Mouse (Mus musculus): ENCODE results near the gene 5530401A14Rik. TPM values are rescaled to one million over a fixed set of nuclear protein-coding genes. Genes with fewer than 3 reads are reported as not detected.

5530401A14Rik gene
- polyA plus RNA-seq, 2 experiments = not detected

- H3K9me3 ChIP-seq (ENCODE audit: control insufficient read depth, low read length) = no peaks in the 10 kb centered on the region
- 39% methylated on average over 9 of the region's 9 CpGs for WGBS (ENCODE audit: insufficient replicate concordance)
- no peaks in the 10 kb centered on the region for H3K36me3 ChIP-seq (replicated peaks; ENCODE audit: control insufficient read depth, insufficient read depth, low read depth)
- TF ChIP-seq EP300 (IDR thresholded peaks at IDR 0.05; ENCODE audit: low read depth) = no peak
- TF ChIP-seq CTCF (IDR thresholded peaks at IDR 0.05; ENCODE audit: low read depth) = no peak
- H3K4me1 ChIP-seq (replicated peaks; ENCODE audit: control insufficient read depth in 2 of 2, insufficient read depth in 2 of 2, low read length in 1 of 2) = no peaks in the 10 kb centered on the region
- DNase-seq (ENCODE audit: low read depth in 3 of 3, low spot score in 3 of 3) (no peak), ATAC-seq (ENCODE audit: insufficient read depth) (no peak)
- no peak overlapping the region for H3K9ac ChIP-seq (replicated peaks)
- no peak overlapping the region for H3K4me3 ChIP-seq (ENCODE audit: insufficient read depth in 1 of 2, low read depth in 2 of 2, low read length in 2 of 2)
- H3K27me3 ChIP-seq (ENCODE audit: control insufficient read depth, insufficient read depth, low read length) = no peaks in the 10 kb centered on the region
- no peak overlapping the region for H3K27ac ChIP-seq
- H3K4me2 ChIP-seq (ENCODE audit: low read depth) = no peak overlapping the region
These were observed 11.2 kb downstream of the 5530401A14Rik start for GRCm38 (mm10) chr11:81871506-81872213.

DNA sequence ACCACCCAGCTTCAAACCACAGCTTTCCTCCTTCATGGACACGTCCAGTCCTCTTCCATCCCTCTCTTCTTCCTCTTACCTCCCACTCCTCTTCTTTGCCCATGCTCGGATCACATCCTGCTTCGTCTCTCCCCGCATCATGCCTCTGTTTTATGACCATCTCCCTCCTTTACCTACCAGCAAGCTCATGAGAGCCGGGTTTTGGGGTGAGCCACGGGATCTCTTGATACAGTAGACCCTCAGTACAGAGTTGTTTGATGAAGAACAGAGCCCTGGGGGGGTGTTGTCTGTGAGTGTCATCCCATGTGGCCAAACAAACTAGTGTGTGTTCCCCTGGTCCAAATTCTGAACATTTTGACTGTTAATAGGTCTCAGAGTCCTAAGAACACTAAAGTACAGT is 36.0 kb downstream of the 5530401A14Rik start:
- Histone ChIP-seq H3K4me1 (replicated peaks; ENCODE audit: control insufficient read depth in 2 of 2, insufficient read depth in 2 of 2, low read length in 1 of 2) (no peaks in the 10 kb centered on the region), H3K4me2 (ENCODE audit: low read depth) (no peak overlapping the region), H3K27me3 (ENCODE audit: control insufficient read depth, insufficient read depth, low read length) (no peaks in the 10 kb centered on the region), H3K9me3 (ENCODE audit: control insufficient read depth, low read length) (no peaks in the 10 kb centered on the region), H3K27ac (no peak overlapping the region), H3K9ac (replicated peaks) (no peak overlapping the region), H3K36me3 (replicated peaks; ENCODE audit: control insufficient read depth, insufficient read depth, low read depth) (no peaks in the 10 kb centered on the region), H3K4me3 (ENCODE audit: insufficient read depth in 1 of 2, low read depth in 2 of 2, low read length in 2 of 2) (no peak overlapping the region)
- TF ChIP-seq CTCF (IDR thresholded peaks at IDR 0.05; ENCODE audit: low read depth) (no peak), EP300 (IDR thresholded peaks at IDR 0.05; ENCODE audit: low read depth) (no peak)
- 60% methylated on average over 6 of the region's 6 CpGs for WGBS (ENCODE audit: insufficient replicate concordance)
- ATAC-seq (ENCODE audit: insufficient read depth) (no peak), DNase-seq (ENCODE audit: low read depth in 3 of 3, low spot score in 3 of 3) (no peak)

DNA sequence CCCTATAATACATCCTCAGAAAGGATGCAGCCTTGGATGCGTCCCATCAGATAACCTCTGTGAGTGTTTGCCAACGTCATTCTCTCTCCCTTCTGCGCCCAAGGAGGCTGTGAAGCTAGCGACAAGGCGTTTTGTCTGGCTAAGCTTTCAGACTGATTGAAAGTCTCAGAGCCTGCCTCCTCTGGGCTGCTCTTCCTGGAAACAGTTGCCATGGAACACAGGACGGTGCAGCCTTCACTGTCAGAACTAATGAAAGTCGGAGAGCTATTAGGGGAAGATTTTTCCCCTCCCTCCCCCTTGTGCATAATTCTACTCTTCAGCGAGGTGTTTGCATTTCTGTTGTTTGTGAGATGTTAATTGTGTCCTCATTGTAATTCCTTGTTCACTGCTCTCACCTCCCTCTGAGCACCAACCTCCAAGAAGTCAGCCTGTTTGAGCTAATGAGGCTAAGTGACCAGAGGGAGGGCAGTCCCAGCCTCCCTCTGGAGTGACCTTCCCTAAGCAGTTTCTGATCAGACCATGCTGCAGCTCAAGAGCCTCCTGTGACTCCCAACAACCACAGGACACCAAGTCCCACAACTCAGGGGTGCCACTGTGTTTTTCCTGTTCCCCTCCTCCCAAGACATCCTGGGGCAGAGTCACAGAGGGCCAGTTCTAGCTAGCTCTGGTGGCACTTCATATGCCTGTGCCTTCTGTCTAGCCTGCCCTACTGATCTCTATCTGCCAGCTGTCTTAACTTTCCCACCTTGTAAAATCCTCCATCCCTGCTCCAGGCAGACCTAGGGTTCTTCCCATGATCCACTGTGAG is 37.3 kb downstream of the 5530401A14Rik start:
- Histone ChIP-seq H3K9ac (replicated peaks) (no peak overlapping the region), H3K4me3 (ENCODE audit: insufficient read depth in 1 of 2, low read depth in 2 of 2, low read length in 2 of 2) (no peak overlapping the region), H3K9me3 (ENCODE audit: control insufficient read depth, low read length) (no peaks in the 10 kb centered on the region), H3K36me3 (replicated peaks; ENCODE audit: control insufficient read depth, insufficient read depth, low read depth) (no peaks in the 10 kb centered on the region), H3K27ac (no peak overlapping the region), H3K27me3 (ENCODE audit: control insufficient read depth, insufficient read depth, low read length) (no peaks in the 10 kb centered on the region), H3K4me1 (replicated peaks; ENCODE audit: control insufficient read depth in 2 of 2, insufficient read depth in 2 of 2, low read length in 1 of 2) (no peaks in the 10 kb centered on the region), H3K4me2 (ENCODE audit: low read depth) (no peak overlapping the region)
- WGBS (ENCODE audit: insufficient replicate concordance) = 12% methylated on average over 8 of the region's 8 CpGs
- no peak for DNase-seq (ENCODE audit: low read depth in 3 of 3, low spot score in 3 of 3)
- TF ChIP-seq CTCF (IDR thresholded peaks at IDR 0.05; ENCODE audit: low read depth) = no peak
- no peak for TF ChIP-seq EP300 (IDR thresholded peaks at IDR 0.05; ENCODE audit: low read depth)
- no peak for ATAC-seq (ENCODE audit: insufficient read depth)

DNA sequence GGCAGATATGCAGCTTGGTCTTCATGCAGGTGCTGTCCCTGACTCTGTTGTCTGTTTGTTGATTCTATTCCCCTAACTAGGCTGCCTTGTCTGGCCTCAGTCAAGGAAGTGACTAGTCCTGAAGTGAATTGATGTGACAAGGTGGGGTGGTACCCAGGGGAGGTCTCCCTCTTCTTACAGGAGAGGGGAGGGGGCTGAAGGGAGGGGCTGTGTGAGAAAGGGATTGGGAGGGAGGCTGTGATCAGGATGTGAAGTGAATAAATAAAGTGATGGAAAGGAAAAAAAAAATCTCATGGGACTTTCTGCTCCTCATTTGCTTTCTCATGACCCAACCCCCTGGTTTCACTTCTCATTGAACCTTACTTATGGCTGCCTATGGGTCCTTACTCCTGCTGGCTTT is 41.8 kb downstream of the 5530401A14Rik start:
- Histone ChIP-seq H3K9me3 (ENCODE audit: control insufficient read depth, low read length) (no peaks in the 10 kb centered on the region), H3K4me2 (ENCODE audit: low read depth) (no peak overlapping the region), H3K27ac (no peak overlapping the region), H3K27me3 (ENCODE audit: control insufficient read depth, insufficient read depth, low read length) (no peaks in the 10 kb centered on the region), H3K36me3 (replicated peaks; ENCODE audit: control insufficient read depth, insufficient read depth, low read depth) (no peaks in the 10 kb centered on the region), H3K4me1 (replicated peaks; ENCODE audit: control insufficient read depth in 2 of 2, insufficient read depth in 2 of 2, low read length in 1 of 2) (no peaks in the 10 kb centered on the region), H3K9ac (replicated peaks) (no peak overlapping the region), H3K4me3 (ENCODE audit: insufficient read depth in 1 of 2, low read depth in 2 of 2, low read length in 2 of 2) (no peak overlapping the region)
- ATAC-seq (ENCODE audit: insufficient read depth) = no peak
- TF ChIP-seq EP300 (IDR thresholded peaks at IDR 0.05; ENCODE audit: low read depth) (no peak), CTCF (IDR thresholded peaks at IDR 0.05; ENCODE audit: low read depth) (no peak)
- DNase-seq (ENCODE audit: low read depth in 3 of 3, low spot score in 3 of 3) = no peak

GRCm38 (mm10) chr11:81908760-81909159 is 48.3 kb downstream of the 5530401A14Rik start:
- H3K4me3 ChIP-seq (ENCODE audit: insufficient read depth in 1 of 2, low read depth in 2 of 2, low read length in 2 of 2) = no peak overlapping the region
- no peak for ATAC-seq (ENCODE audit: insufficient read depth)
- no peak for DNase-seq (ENCODE audit: low read depth in 3 of 3, low spot score in 3 of 3)
- no peaks in the 10 kb centered on the region for H3K36me3 ChIP-seq (replicated peaks; ENCODE audit: control insufficient read depth, insufficient read depth, low read depth)
- TF ChIP-seq CTCF (IDR thresholded peaks at IDR 0.05; ENCODE audit: low read depth) (no peak), EP300 (IDR thresholded peaks at IDR 0.05; ENCODE audit: low read depth) (no peak)
- H3K27me3 ChIP-seq (ENCODE audit: control insufficient read depth, insufficient read depth, low read length) = no peaks in the 10 kb centered on the region
- H3K9me3 ChIP-seq (ENCODE audit: control insufficient read depth, low read length) = no peaks in the 10 kb centered on the region
- no peak overlapping the region for H3K4me2 ChIP-seq (ENCODE audit: low read depth)
- no peaks in the 10 kb centered on the region for H3K4me1 ChIP-seq (replicated peaks; ENCODE audit: control insufficient read depth in 2 of 2, insufficient read depth in 2 of 2, low read length in 1 of 2)
- H3K9ac ChIP-seq (replicated peaks) = no peak overlapping the region
- no peak overlapping the region for H3K27ac ChIP-seq
- WGBS (ENCODE audit: insufficient replicate concordance) = 37% methylated on average over 1 of the region's 1 CpGs
